Mouse (Mus musculus) heart, adult 10 weeks (tissue): ENCODE results near the gene Ids. TPM values are rescaled to one million over a fixed set of nuclear protein-coding genes. Genes with fewer than 3 reads are reported as not detected.

Experiments
- polyA plus RNA-seq: library from polyadenylated mRNA; stranded (reverse); fragments of 350-450 nt; fragmentation: Illumina TruSeq; extraction: RNeasy Lipid Tissue Mini Kit (QIAGEN cat#74804); gene quantifications from one replicate; pipeline ENCODE4 v1.2.3, GENCODE M21; 2014; ENCODE audit warnings: low read depth, low replicate concordance

Ids gene
- 20.3 TPM for polyA plus RNA-seq

DNA sequence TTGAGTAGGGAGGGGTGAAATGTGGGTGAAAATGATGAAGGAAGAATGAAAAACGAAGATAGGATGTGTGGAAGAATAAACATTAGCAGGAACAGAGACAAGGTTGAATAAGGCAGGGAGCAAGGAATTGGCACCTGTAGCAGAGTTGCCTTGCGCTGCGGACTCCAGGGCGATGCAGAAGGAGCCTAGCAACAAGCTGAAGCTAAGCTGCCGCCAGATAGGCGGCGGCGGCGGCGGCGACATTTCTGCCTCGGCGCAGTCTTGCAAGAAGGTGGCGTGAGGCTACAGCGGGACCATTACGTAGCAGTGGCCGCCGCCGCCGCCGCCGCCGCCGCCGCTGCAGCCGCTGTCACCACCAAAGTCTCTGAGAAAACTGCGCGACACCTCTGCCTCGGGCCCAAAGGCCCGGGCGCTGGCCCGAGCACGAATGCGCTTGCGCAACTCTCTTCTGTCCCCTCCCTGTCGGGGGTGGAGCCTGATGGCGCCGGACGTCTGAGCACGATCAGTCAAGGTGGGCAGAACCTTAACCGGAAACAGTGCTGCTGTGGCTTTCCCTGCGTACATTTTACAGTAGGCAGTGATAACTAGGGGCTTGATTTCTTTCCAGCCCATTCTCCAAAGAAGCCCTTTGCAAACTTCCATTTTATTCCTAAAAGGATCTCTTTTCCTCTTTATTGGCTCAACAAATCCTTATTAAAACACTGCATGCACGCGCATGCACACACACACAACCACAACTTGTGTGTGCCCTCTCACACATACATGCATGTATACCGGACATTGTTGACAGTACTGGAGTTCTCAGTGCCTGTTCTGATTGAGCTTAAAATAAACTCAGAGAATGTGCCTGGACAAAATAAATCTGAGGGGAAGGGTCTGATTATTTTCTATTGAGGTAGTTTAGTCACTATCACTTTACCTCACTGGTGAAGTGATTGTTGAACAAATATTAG, at the start of gene Ids:
Gene Ids, minus strand, starts transcription at position 424 of the 953 bp plus-strand sequence.

DNA sequence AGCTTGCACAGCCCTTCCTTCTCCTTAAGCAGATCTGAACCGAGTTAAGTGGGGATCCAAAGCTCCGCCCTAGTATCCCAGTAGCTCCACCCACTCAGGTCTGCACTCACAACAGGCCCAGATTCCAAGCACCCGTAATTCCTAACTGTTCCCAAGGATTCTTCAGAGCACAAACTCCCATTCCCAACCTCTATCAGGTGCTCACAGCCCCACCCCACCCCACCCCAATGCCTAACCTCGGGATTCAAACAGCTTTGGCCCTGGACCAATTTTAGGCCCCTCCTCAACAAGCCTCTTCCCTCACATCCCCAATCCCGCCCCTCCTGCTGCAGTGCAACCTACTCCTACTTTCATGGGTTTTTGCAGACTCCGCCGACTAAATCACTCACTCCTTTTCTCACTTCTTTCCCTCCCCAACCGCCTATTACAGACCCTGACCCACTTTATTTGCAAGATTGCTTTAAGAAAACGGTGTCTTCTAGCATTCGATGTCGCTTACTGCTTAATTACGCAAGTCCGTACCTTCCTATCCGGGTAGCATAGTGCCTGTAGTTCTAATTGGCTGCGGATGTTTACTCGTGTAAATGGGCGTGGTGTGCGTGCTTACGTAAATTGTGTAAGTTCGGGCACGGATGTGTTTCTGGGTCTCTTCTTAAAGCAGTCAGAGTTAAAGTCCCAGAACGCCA, 20.5 kb upstream of the Ids start, which contains the start of gene 1110012L19Rik:
Gene 1110012L19Rik, plus strand, starts transcription at position 602 of the 686 bp plus-strand sequence.

Other genes starting within 250 kb of the Ids start
- gene 1110012L19Rik, start 20.8 kb upstream of the Ids start, polyA plus RNA-seq: 26.0 TPM
- 28.5 TPM for gene Tmem185a, start 112.1 kb upstream of the Ids start, polyA plus RNA-seq